Mouse (Mus musculus): Measurements from ENCODE around the gene 2210016L21Rik. TPM values are rescaled to one million over a fixed set of nuclear protein-coding genes. Genes with fewer than 3 reads are reported as not detected.

Gene 2210016L21Rik
- total and polyA plus RNA-seq, 3 experiments = 16.2 to 46.1 TPM; not detected in 1

DNA sequence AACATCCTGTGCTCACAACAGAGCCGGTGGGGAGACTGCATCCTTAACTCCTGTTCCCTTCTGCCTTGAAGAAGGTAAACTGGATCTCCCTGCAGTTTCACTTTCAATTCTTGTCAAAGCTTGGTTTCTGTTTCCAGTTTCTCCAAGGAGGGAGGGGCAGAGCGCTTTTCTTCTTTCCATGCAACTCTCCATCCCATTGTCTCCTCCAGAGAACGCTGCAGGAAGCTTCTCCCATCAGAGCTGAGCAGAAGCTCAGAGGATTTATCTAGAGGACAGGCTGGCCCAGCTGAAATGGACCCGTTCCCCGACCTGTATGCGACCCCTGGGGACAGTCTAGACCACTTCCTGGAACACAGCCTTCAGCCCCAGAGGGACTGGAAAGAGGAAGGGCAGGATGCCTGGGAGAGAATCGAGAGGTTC lies 44.6 kb upstream of the 2210016L21Rik start:
- Histone ChIP-seq H3K79me2 (ENCODE audit: control insufficient read depth, insufficient read depth, low read length, poor library complexity) (no peaks in the 10 kb centered on the region), H3K4me1 (ENCODE audit: control insufficient read depth in 1 of 2, insufficient read depth in 2 of 2, low read length in 2 of 2) (peaks cover 0 to 3% of the 10 kb centered on the region in 2 experiments; a peak in 3 of 4 replicates), H3K36me3 (ENCODE audit: control insufficient read depth in 1 of 2, insufficient read depth in 2 of 2, low read length in 2 of 2) (no peaks in the 10 kb centered on the region), H3K27me3 (ENCODE audit: control insufficient read depth in 1 of 2, insufficient read depth in 2 of 2, low read length in 2 of 2) (peaks cover 8 to 17% of the 10 kb centered on the region in 2 experiments), H3K9me3 (replicated peaks; ENCODE audit: insufficient read depth, low read length) (no peaks in the 10 kb centered on the region), H3K27ac (ENCODE audit: control insufficient read depth, low read depth, low read length) (no peak overlapping the region), H3K9ac (ENCODE audit: control insufficient read depth, low read depth, low read length, poor library complexity, severe bottlenecking) (no peak overlapping the region), H3K4me3 (ENCODE audit: control insufficient read depth in 1 of 2, insufficient read depth in 1 of 2, low read depth in 2 of 2, low read length in 2 of 2) (peak overlapping the region; percentile 18 to 50)
- DNase-seq (ENCODE audit: low read depth, low spot score) = no peak
- TF ChIP-seq NRF1 (IDR thresholded peaks at IDR 0.05; ENCODE audit: insufficient read depth, low read depth, low read length, poor library complexity, severe bottlenecking) = no peak
- no peak for TF ChIP-seq E2F4 (IDR thresholded peaks at IDR 0.05; ENCODE audit: borderline replicate concordance, low read depth, low read length)
- no peak for TF ChIP-seq MAZ (IDR thresholded peaks at IDR 0.05; ENCODE audit: low read depth, low read length)
- no peak for TF ChIP-seq KAT2A (conservative IDR thresholded peaks at IDR 0.05; ENCODE audit: low read depth, low read length)
- TF ChIP-seq MAFK (IDR thresholded peaks at IDR 0.05; ENCODE audit: borderline replicate concordance, low read depth, low read length) = no peak
- no peak for TF ChIP-seq TCF12 (IDR thresholded peaks at IDR 0.05; ENCODE audit: low read depth, low read length)
- TF ChIP-seq UBTF (IDR thresholded peaks at IDR 0.05; ENCODE audit: borderline replicate concordance, insufficient read depth, low read depth, low read length) = no peak
- TF ChIP-seq MYC (IDR thresholded peaks at IDR 0.05; ENCODE audit: low read depth, low read length) = no peak
- no peak for TF ChIP-seq USF1 (IDR thresholded peaks at IDR 0.05; ENCODE audit: low read depth, low read length)
- TF ChIP-seq RCOR1 (IDR thresholded peaks at IDR 0.05; ENCODE audit: low read depth, low read length) = no peak
- no peak for TF ChIP-seq GABPA (IDR thresholded peaks at IDR 0.05; ENCODE audit: low read depth, low read length)
- no peak for TF ChIP-seq MXI1 (IDR thresholded peaks at IDR 0.05; ENCODE audit: low read depth, low read length)
- TF ChIP-seq MEF2A (IDR thresholded peaks at IDR 0.05; ENCODE audit: extremely low read depth, insufficient replicate concordance, low read depth, low read length, poor library complexity, severe bottlenecking) = no peak
- TF ChIP-seq TBP (IDR thresholded peaks at IDR 0.05; ENCODE audit: low read depth, low read length) = no peak
- no peak for TF ChIP-seq GATA1 (IDR thresholded peaks at IDR 0.05; ENCODE audit: low read depth, low read length)
- no peak for TF ChIP-seq EP300 (IDR thresholded peaks at IDR 0.05; ENCODE audit: low read depth in 1 of 2, low read length in 2 of 2)
- TF ChIP-seq SMC3 (IDR thresholded peaks at IDR 0.05; ENCODE audit: low read depth, low read length) = no peak
- TF ChIP-seq BHLHE40 (IDR thresholded peaks at IDR 0.05; ENCODE audit: borderline replicate concordance, low read depth, low read length) = no peak

DNA sequence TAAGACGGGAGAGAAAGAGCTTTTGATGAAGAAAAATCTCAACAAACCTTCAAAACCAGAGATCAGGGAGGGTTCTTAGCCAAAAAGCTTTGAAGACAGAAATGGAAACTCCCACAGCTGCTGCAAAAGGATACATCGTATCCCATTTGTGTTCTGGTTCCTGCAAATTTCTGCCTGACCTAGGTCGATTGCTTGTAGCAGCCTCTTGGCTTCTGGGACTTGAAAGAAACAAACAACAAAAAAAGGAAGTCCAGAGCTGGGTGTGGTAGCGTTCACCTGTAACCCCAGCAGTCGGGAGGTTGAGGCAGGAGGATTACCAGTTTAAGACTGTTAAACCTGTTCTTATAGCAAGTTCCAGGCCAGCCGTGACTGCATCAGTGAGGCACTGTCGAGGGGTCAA lies 43.1 kb upstream of the 2210016L21Rik start:
- Histone ChIP-seq H3K36me3 (ENCODE audit: control insufficient read depth in 1 of 2, insufficient read depth in 2 of 2, low read length in 2 of 2) (no peaks in the 10 kb centered on the region), H3K4me1 (ENCODE audit: control insufficient read depth in 1 of 2, insufficient read depth in 2 of 2, low read length in 2 of 2) (peaks cover 0 to 3% of the 10 kb centered on the region in 2 experiments; a peak in 3 of 4 replicates)

More for the DNA sequence above, 43.1 kb upstream of the 2210016L21Rik start:
- no peak for DNase-seq (ENCODE audit: low read depth, low spot score)
- TF ChIP-seq USF2 (IDR thresholded peaks at IDR 0.05; ENCODE audit: borderline replicate concordance in 1 of 2, insufficient read depth in 1 of 2, low read depth in 1 of 2, low read length in 2 of 2) = no peak
- TF ChIP-seq TBP (IDR thresholded peaks at IDR 0.05; ENCODE audit: low read depth, low read length) = no peak
- TF ChIP-seq GATA1 (IDR thresholded peaks at IDR 0.05; ENCODE audit: low read depth, low read length) = no peak
- TF ChIP-seq HCFC1 (IDR thresholded peaks at IDR 0.05; ENCODE audit: low read depth, low read length) = no peak
- no peak for TF ChIP-seq ZC3H11A (IDR thresholded peaks at IDR 0.05; ENCODE audit: low read depth, low read length)
- Histone ChIP-seq H3K4me3 (ENCODE audit: control insufficient read depth in 1 of 2, insufficient read depth in 1 of 2, low read depth in 2 of 2, low read length in 2 of 2) (no peak overlapping the region), H3K9ac (ENCODE audit: control insufficient read depth, low read depth, low read length, poor library complexity, severe bottlenecking) (no peak overlapping the region), H3K27ac (ENCODE audit: control insufficient read depth, low read depth, low read length) (no peak overlapping the region), H3K9me3 (replicated peaks; ENCODE audit: insufficient read depth, low read length) (no peaks in the 10 kb centered on the region), H3K27me3 (ENCODE audit: control insufficient read depth in 1 of 2, insufficient read depth in 2 of 2, low read length in 2 of 2) (peaks cover 8 to 17% of the 10 kb centered on the region in 2 experiments), H3K79me2 (ENCODE audit: control insufficient read depth, insufficient read depth, low read length, poor library complexity) (no peaks in the 10 kb centered on the region)

Data from MEL (cell line).